Mouse (Mus musculus) hindbrain, postnatal 0 days (tissue): ENCODE measurements at regions not wholly inside any gene's neighbourhood (a gene's known extent, or its start where the extent isn't known, plus 50 kb on each side); places are given as distances from the start of the nearest gene placed in this dataset.

Source experiments
- ATAC-seq: fragments of 200-750 bp; cut with Nextera tagmentation; 2 replicates; pipeline ENCODE4 v1.8.0; 2017; ENCODE audit warnings: mild to moderate bottlenecking, moderate TSS enrichment, moderate library complexity
- DNase-seq: peaks from one replicate; pipeline ENCODE4 v3.0.0-alpha.2; 2015; ENCODE audit warnings: low spot score
- H3K27ac ChIP-seq: fragments of 300-500 bp; sonication (generic); 2 replicates; pipeline ENCODE4 v1.5.1; 2014; ENCODE audit warnings: mild to moderate bottlenecking
- H3K27me3 ChIP-seq: fragments of 300-500 bp; sonication (generic); 2 replicates; pipeline ENCODE4 v1.6.1; 2014; ENCODE audit warnings: low read length, mixed read lengths; ENCODE audit not compliant: insufficient read depth
- H3K36me3 ChIP-seq: fragments of 300-500 bp; sonication (generic); 2 replicates; pipeline ENCODE4 v1.6.1; 2014; ENCODE audit warnings: low read length, mixed read lengths; ENCODE audit not compliant: insufficient read depth
- H3K4me1 ChIP-seq: fragments of 300-500 bp; sonication (generic); 2 replicates; pipeline ENCODE4 v1.6.1; 2014; ENCODE audit warnings: antibody characterized with exemption, low read length, mixed read lengths; ENCODE audit not compliant: insufficient read depth
- H3K4me2 ChIP-seq: fragments of 300-500 bp; sonication (generic); 2 replicates; pipeline ENCODE4 v1.6.1; 2014; ENCODE audit warnings: low read depth, mild to moderate bottlenecking, low read length, moderate library complexity, mixed read lengths
- H3K4me3 ChIP-seq: fragments of 300-500 bp; sonication (generic); 2 replicates; pipeline ENCODE4 v1.5.1; 2014; ENCODE audit warnings: low read length
- H3K9ac ChIP-seq: fragments of 300-500 bp; sonication (generic); replicated peaks from 2 replicates; pipeline ENCODE4 v1.6.1; 2014; ENCODE audit warnings: mild to moderate bottlenecking, low read length, moderate library complexity, mixed read lengths
- H3K9me3 ChIP-seq: fragments of 300-500 bp; sonication (generic); 2 replicates; pipeline ENCODE4 v1.6.1; 2016; ENCODE audit warnings: low read length, mixed read lengths
- CTCF ChIP-seq: IDR thresholded peaks from 2 replicates; pipeline ENCODE4 v1.5.1; 2016; ENCODE audit warnings: antibody characterized with exemption, control low read depth, low read depth
- WGBS: fragments of 180-500 bp; shearing (Covaris S2); extraction: QIAGEN DNeasy Blood & Tissue Kit; methylation state at CpG from one replicate; pipeline ENCODE4 v1.1.7; 2014; 5-methylcytosine and 5-hydroxymethylcytosine counted together

GRCm38 (mm10) chr2:114853715-114854530 lies 199.2 kb upstream of the Dph6 start:
- no peak overlapping the region for H3K27ac ChIP-seq
- H3K4me3 ChIP-seq: no peak overlapping the region
- H3K36me3 ChIP-seq: no peaks in the 10 kb centered on the region
- H3K9me3 ChIP-seq: no peaks in the 10 kb centered on the region
- ATAC-seq (peak; percentile 92), DNase-seq (peak; percentile 92)
- 28% methylated on average over 13 of the region's 13 CpGs for WGBS
- peak overlapping the region; percentile 35 for H3K4me2 ChIP-seq
- peak; percentile 94 for TF ChIP-seq CTCF
- no peaks in the 10 kb centered on the region for H3K4me1 ChIP-seq
- no peak overlapping the region for H3K9ac ChIP-seq
- no peaks in the 10 kb centered on the region for H3K27me3 ChIP-seq

- Histone ChIP-seq H3K4me1 (no peaks in the 10 kb centered on the region), H3K36me3 (no peaks in the 10 kb centered on the region), H3K4me3 (no peak overlapping the region), H3K9me3 (no peaks in the 10 kb centered on the region), H3K4me2 (no peak overlapping the region), H3K27ac (no peak overlapping the region), H3K9ac (no peak overlapping the region), H3K27me3 (no peaks in the 10 kb centered on the region)
- ATAC-seq (no peak), DNase-seq (peak; percentile 61)
- 28% methylated on average over 7 of the region's 7 CpGs for WGBS
- no peak for TF ChIP-seq CTCF
Measured at GRCm38 (mm10) chr2:114872272-114872671, 217.5 kb upstream of the Dph6 start.

- ATAC-seq: no peak
- Histone ChIP-seq H3K27ac (no peak overlapping the region), H3K4me3 (no peak overlapping the region), H3K4me2 (no peak overlapping the region), H3K36me3 (no peaks in the 10 kb centered on the region), H3K9ac (no peak overlapping the region), H3K4me1 (no peaks in the 10 kb centered on the region), H3K9me3 (no peaks in the 10 kb centered on the region), H3K27me3 (no peaks in the 10 kb centered on the region)
- DNase-seq: no peak
- 50% methylated on average over 4 of the region's 4 CpGs for WGBS
- TF ChIP-seq CTCF: no peak
Measured at GRCm38 (mm10) chr2:114873090-114873489, 218.3 kb upstream of the Dph6 start.

GRCm38 (mm10) chr2:114879084-114879483 lies 224.3 kb upstream of the Dph6 start:
- Histone ChIP-seq H3K4me2 (no peak overlapping the region), H3K9me3 (no peaks in the 10 kb centered on the region), H3K27ac (no peak overlapping the region), H3K27me3 (no peaks in the 10 kb centered on the region), H3K9ac (no peak overlapping the region), H3K4me1 (no peaks in the 10 kb centered on the region), H3K4me3 (no peak overlapping the region), H3K36me3 (no peaks in the 10 kb centered on the region)
- no peak for TF ChIP-seq CTCF
- 32% methylated on average over 2 of the region's 2 CpGs for WGBS
- DNase-seq (peak; percentile 67), ATAC-seq (no peak)

GRCm38 (mm10) chr2:114879784-114880183 lies 225.0 kb upstream of the Dph6 start:
- TF ChIP-seq CTCF: no peak
- 0 out of 2 replicates have a peak, but pooled peaks have one; percentile 67 for ATAC-seq
- DNase-seq: peak; percentile 42
- Histone ChIP-seq H3K9me3 (no peaks in the 10 kb centered on the region), H3K4me1 (no peaks in the 10 kb centered on the region), H3K4me2 (no peak overlapping the region), H3K27ac (no peak overlapping the region), H3K36me3 (no peaks in the 10 kb centered on the region), H3K27me3 (no peaks in the 10 kb centered on the region), H3K4me3 (no peak overlapping the region), H3K9ac (no peak overlapping the region)
- WGBS: 55% methylated on average over 2 of the region's 2 CpGs

- H3K36me3 ChIP-seq: no peaks in the 10 kb centered on the region
- H3K27me3 ChIP-seq: no peaks in the 10 kb centered on the region
- TF ChIP-seq CTCF: no peak
- H3K9me3 ChIP-seq: no peaks in the 10 kb centered on the region
- no peak overlapping the region for H3K4me2 ChIP-seq
- no peak overlapping the region for H3K9ac ChIP-seq
- 91% methylated on average over 2 of the region's 2 CpGs for WGBS
- H3K27ac ChIP-seq: no peak overlapping the region
- ATAC-seq: no peak
- no peaks in the 10 kb centered on the region for H3K4me1 ChIP-seq
- H3K4me3 ChIP-seq: no peak overlapping the region
- DNase-seq: no peak
Measured at GRCm38 (mm10) chr2:114885734-114886260, 231.0 kb upstream of the Dph6 start.

- ATAC-seq (no peak), DNase-seq (no peak)
- no peaks in the 10 kb centered on the region for H3K9me3 ChIP-seq
- H3K4me3 ChIP-seq: no peak overlapping the region
- H3K27ac ChIP-seq: no peak overlapping the region
- no peak overlapping the region for H3K9ac ChIP-seq
- no peaks in the 10 kb centered on the region for H3K36me3 ChIP-seq
- TF ChIP-seq CTCF: no peak
- H3K27me3 ChIP-seq: no peaks in the 10 kb centered on the region
- H3K4me2 ChIP-seq: no peak overlapping the region
- 81% methylated on average over 2 of the region's 2 CpGs for WGBS
- no peaks in the 10 kb centered on the region for H3K4me1 ChIP-seq
Measured at GRCm38 (mm10) chr2:114898812-114899211, 244.0 kb upstream of the Dph6 start.
